Mouse (Mus musculus) adrenal gland, adult 8-10 months (tissue): ENCODE measurements around the gene Dock9. TPM values are rescaled to one million over a fixed set of nuclear protein-coding genes. Genes with fewer than 3 reads are reported as not detected.
"Not testable (repeated sequence)": the region's sequence is repeated elsewhere in the genome, so short reads cannot be mapped to it uniquely, and the experiment has no call there.

Experiments
- DNase-seq: peaks from one replicate; pipeline ENCODE4 v3.0.0; 2022
- total RNA-seq, 4 experiments: library from RNA; stranded (reverse); gene quantifications; 2 replicates each; pipeline ENCODE4 v1.2.4; 2022

Gene Dock9
- total RNA-seq, 4 experiments from 2014 or later: 26.1 to 41.7 (median 33.0) TPM

DNA sequence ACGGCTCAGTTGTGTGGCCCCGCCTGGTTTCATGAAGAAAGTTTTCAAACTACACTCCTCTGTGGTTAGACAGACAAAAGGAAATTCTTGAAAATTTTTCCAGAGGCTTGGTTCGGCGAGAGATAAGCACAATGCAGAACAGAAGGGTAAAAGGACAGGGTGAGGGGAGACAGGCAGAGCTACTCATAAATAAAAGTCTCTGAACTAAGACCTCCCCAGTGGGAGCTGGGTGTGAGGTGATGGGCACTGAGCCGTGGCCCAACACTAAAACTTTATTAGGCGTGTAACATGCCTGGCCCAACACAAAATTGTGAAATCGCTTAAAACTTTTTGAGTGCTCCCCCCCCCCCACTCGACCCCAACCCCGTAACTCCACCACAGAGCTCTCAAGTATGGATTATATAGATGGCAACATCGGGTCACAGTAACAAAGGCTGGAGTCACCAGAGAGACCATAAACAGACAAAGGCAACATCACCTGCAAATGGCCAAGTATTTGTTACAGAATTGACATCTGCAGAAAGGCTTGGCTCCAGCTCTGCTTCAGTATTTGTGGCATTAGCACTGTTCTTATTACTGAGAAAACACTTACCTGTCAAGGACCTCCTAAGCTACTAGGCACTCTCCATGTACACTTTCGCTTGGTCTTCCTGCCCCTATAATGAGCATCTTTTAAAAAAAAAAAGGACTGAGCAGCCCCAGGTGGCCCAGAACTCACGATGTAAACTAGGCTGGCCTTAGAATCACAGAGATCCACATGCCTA is 138.4 kb downstream of the Dock9 start:
- no peak for DNase-seq

DNA sequence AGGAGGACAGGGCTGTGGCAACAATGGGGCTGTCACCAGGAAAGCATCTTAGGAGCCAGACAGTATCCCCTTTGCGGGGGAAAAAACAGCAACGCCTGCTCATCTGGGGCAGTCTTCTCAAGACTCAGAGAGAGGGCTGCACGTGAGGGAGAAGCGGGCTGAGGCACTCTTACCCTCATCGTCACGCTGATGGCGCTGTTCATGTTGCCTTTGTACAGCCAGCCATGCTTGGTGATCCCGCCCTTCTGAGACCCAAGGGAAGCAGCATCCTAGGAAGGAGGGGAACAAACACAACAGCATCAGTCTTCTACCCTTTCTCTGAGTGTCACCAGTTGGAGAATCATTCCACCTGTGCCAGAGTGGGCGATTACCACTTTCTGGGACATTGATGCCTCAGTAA is 139.1 kb downstream of the Dock9 start:
- no peak for DNase-seq

DNA sequence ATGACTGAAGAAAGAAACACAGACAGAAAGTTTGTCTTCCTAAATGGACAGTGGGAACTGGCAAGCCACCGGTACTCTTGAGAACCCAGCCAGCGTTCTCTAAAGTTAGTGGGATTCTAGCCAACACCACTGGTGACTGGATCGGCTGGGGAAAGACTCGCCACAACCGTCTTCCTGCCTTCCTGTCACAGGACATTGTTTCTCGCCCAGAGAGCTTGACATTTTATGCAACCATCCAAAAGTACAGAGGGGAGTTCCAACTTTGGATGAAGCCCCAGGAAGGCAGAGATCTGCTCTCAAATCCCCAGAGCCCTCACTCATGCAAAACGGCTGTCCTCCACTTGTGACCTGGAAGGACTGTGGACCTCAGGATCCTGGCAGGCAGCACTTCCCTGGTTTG is 140.0 kb downstream of the Dock9 start:
- no peak for DNase-seq

DNA sequence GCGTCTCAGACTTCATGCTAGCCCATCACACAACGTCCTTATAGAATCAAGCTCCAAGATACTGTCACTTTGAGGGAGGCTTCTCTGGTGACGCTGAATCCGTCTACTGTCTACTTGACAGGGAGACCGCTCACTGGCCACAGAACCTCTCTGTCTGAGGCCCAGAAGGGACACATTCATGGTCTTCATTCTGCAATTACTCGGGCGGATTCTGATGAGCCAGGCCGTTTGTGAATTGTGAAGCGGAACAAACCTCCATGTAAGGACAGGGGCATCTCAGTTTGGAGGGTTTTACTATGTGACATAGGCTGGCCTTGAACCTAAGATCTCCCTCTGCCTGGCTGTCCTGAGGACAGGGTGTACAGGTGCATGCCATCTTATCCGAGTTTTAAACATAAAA is 140.7 kb downstream of the Dock9 start:
- no peak for DNase-seq

DNA sequence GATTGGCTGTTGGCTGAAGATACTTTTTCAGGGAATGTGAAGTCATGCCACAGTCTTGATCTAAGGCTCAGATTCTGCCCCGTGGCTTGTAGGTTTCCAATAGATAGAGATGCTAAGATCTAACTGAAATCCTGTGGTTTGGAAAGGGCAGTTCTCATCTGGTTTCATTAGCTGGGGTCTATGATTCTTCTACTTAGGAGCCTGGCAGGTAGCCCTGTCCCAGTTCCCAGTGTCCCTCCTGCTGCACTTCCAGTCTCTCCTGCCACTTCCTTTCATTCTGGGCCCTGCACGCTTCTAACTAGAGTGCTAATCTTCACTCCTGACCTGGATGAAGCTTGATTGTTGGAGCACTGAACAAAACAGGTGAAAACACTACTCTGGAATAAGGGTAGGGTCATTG is 142.7 kb downstream of the Dock9 start:
- DNase-seq: no peak

DNA sequence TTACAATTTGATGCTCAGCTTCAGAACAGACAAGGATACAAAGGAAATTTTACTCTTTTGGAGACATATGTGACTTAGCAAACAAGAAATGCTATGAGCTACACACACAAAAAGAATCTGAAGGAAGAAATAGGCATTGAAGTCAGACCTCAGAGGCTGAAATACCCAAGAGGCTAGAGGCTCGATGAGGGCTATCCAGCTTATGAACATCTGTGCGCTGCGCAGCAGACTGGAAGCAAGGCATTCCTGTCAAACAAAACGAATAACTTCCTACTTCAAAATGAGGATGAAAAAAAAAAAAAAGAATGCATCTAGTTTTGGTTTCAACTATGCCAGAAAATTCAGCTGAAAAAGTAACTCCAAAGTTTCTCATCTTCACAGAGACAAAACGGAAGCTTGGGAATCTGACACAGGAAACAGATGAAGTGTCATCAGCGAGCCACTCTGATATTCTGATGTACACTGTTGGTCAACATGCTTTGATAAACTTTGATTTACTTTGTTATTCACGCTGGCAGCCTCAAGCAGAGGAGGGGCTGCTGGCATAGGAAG is 143.1 kb downstream of the Dock9 start:
- DNase-seq: no peak

DNA sequence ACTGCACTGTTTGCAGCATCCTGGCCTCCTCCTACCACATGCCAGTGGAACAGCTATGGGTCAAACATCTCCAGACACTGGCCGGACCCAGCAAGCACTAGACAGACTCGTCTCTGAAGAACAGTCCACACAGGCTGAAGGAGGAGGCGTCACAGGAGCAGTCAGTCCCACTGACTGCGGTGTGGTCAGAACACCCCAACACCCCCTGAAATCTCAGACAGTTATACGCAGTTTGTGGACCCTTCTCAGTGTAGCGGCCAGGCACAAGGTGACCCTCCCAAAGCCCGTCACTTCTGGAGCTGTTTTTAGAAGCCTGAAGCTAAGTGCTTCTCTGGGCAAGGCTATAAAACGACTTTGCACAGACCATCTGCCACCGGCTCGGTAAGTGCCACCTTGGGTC is 143.9 kb downstream of the Dock9 start:
- DNase-seq: no peak

DNA sequence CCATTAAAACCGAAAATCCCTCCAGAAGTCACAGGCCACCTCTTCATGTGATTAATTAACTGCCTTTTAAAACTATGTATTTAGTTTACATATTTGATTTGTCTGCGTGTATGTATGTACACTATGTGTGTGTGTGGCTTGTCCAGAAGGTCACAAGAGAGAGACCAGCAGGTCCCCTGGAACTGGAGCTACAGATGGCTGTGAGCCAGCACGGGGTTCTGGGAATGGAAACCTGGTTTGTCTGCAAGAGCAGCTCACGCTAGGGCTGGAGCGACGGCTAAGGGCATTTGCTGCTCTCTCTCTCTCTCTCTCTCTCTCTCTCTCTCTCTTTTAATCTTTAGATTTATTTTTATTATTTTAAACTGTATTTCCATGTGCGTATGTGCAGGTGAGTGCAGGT is 144.4 kb downstream of the Dock9 start:
- no peak for DNase-seq

DNA sequence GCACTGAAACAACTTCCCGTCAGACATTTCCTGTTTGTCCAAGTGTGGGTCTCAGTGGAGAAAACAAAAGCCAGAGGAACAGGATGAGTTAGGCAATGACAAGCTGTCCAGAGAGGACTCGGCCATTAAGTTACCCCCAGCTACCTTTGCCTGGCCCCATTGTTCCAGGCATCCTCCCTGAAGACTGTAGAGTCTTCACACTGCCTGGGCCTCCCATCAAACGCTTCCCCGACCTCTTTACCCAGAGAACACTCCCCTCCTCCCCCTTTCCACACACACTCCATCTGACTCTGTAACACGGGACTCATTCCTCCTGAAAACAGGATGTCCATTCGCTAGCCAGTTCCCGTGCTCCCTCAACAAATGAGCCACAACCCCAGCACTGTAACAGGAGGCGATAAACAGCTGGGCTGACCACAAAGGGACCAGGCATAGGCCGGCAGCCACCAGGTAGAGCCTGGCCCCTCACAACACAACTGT is 149.0 kb downstream of the Dock9 start:
- no peak for DNase-seq

DNA sequence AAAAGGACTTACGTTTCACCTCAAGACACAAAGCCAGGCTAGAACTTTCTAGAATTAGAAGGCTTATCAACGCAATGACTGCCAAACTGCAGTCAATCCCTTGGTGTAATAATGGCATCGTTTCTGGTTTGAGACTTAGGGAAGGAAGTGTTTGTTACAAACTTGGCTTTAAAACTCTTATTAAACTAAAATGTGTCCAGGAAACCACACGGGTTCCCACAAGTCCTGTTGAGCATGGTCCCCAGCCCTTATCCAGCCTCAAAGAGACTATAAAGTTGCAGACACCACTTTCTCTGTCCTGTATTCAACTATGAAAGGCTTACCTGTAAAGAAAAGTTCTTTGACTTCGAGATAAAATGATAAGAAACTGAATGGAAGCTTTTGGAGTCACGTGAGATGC is 149.9 kb downstream of the Dock9 start:
- no peak for DNase-seq

DNA sequence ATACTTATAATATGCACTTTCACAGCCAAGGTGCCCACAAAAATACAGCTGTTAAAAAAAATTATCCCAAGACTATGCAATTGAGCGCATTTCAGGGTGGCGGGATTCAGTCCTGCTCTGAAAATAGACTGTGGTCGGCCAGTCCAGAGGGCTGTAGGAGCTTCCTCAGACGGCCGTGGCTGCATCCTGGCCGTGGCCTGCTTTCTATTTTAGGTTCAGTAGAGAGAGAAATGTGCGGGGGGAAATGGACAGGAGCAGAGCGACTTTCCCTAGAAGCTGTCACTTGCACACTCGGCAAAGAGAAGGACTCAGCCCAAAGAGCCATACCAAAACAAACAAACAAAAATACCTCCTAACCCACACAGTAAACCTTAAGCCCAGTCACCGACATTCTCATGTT is 151.0 kb downstream of the Dock9 start:
- DNase-seq: no peak

DNA sequence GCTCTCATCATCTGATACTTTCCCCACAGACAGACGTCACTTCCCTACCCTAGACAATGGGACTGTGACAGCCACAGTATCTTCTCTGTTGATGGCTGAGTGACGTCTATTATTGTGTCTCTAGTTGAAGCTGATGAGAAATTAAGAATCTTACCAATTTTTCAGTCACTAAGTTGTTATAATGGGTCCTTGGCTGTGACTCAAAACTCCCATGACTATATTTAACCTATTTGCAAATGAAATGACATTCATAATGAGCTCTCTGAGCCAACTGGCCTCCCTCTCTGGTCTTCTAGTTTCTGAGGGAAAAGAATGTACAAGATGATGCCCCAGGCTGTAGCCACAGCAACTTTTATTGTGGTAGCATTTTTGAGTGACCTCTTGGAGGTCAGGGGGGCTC is 153.3 kb downstream of the Dock9 start:
- DNase-seq: no peak

DNA sequence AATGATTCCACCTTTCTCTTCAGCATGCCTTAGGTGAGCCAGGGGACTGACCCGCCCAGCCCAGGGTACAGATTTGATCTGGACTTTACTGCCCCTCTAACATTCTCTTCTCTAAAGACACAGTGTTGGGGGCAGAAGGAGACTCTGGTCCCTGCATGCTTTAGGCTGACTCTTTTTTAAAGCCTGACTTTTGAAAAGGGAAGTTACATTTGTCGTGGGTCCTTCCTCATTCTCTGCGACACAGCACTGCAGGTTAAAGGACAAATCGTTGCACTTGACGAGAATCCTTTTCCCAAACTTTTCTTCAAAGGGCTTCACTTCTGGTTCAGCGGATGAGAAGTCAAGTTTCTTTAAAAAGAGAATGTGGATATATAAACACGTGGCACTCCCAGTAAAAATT is 156.4 kb downstream of the Dock9 start:
- no peak for DNase-seq

DNA sequence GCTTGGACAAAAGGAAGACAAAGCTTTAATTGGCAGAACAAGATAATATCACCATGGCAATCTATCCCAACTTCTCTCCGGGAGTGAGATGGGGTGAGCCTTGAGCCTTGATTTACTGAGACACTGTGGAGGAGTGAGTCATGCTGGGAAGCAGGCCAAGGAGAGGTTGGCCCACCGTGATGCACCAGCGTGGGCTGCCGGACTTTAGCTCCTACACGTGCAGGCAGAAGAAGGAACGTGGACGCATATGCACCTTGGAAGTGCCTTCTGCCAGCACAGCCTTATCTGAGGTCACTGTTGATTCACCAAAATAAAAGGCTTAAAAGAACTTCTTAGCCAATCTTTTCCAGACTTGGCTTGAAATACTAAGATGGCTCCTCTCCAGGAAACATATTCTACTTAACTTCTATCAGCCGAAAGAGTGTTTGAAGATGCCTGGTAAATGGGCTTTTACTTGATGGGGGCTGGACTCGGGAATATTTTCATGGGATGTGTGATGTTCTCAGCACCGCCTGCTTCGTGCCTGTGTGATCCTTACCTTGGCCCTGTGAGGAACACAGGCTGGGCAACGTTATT is 160.6 kb downstream of the Dock9 start:
- DNase-seq: peak; percentile 79

DNA sequence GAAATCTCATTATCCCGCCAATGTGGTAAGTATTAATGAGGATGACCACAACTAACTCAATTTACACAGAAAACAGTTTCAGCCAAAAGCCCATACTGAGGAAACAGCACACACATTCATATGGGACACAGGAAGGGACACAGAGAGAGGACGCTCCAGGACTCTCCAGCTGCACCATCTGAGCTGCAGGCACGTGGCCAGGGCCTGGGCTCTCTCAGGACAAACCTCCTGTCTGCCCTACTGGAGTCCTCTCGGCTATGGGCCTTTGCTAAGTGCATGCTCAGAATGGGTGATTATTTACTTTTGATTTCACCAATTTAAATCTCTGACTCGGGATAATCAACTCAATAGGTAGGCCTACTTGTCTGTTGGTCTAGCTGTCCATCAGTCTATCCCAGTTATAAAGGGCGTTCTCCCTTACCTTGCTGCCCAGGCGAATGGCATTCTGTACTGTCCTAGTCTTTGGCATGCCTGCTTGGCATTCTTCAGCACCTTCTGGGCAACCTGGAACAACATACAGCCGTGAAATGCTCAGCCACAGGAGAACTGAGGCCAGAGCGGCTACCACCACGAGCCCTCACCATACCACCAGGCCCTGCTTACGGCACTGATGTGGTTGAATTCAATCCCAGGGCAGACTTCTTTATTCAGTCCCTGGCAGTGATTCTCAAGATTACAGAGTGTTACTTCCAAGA is 162.8 kb downstream of the Dock9 start:
- no peak for DNase-seq

DNA sequence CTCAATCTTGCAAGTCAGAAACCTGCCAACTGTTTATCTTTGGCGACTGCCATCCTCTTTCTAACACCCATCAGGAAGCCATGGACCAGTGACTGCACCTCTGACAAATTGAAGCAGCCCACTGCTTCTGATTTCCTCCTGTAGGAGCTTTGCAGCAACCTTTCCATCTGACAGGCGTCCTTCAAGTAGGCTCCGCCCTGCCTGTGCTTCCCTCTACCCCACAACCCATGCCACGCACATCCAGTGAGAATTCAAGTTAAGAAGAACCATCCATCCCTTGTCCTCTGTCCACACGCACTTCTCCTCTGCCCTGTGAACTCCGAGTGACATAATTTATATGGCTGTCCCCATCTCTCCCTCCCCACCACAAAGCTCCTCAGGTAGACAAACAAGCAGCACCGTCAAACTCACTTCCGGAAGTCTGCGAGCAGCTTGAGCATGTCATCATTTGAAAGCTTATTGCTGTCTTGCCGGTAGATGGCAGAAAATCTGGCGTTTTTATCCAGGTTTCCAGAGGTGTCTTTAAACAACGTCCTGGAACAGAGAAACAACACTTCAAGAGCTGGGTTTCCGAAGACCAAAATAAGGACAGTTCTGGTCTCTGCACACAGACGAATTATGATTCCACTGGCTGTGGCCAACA is 163.4 kb downstream of the Dock9 start:
- no peak for DNase-seq

DNA sequence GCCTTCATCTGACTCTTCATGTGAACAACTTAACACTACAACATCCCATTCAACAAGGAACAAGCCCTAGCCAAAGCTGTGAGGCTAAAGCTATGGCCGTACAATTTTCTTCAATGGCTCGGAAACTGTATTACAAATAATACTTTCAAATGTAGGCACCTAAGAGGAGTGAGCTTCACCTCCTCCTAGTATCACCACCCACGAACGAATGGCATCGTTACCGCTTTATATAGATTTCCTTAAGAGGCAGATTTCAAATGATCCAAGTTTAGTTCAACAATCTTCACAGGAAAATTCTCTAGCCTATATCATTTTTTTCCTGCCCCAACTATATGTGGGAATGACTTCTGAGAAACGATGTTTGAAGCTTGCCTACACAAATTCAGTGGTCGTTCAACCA is 165.7 kb downstream of the Dock9 start:
- DNase-seq: no peak

DNA sequence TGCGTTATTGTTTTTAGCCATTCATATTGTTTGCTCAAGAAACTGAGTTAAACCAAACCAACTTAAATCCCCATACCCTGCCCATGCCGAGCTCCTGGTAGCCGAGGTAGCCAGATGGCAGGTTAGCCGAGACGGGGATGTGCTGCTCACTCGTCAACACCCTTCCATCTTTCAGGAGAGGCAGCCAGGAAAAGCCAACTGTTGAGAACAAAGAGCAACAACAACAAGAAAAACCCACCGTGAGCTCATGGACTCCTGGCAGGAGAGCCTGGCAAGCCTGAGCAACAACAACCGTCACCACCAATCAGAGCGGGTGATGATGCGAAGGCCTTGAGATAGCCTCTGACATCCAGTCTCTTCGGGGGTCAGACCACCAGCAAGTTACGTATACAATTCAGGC is 170.9 kb downstream of the Dock9 start:
- no peak for DNase-seq

DNA sequence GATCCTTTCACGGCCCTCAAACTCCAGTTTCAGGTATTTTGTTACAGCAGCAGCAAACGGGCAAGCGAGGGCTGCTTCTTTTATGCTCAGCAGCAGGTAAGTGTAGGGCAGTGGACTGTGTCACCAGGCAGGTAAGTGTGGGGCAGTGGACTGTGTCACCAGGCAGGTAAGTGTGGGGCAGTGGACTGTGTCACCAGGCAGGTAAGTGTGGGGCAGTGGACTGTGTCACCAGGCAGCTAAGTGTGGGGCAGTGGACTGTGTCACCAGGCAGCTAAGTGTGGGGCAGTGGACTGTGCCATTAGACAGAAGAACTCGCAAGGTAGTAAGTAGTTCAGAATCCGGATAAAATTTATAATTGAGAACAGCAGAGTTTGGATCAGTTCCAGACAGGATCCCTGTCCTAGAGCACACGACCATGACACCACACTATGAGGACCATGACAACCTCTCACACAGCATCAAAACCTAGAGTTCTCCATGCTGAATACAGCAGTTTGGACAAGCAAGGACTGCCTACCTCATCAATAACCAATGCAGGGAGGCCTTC is 173.6 kb downstream of the Dock9 start:
- DNase-seq: not testable (repeated sequence)

DNA sequence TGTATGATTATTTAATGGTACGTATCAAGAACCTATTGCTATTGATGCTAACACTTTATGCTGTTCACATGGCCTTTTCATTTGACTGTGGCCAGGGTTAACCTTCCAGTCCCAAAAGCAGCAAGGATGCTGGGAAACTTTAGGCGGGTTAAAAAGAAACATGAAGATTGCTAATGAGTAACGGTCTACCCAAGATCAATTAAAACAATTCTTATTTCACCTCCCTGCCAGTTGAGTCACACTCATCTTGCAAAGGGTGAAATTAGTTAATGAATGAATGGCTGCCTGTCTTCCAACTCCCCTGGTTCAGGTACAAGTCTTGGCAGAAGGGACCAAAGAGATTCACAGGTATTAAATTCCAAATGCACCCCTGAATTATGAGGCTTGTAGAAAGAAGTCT is 175.8 kb downstream of the Dock9 start:
- no peak for DNase-seq

DNA sequence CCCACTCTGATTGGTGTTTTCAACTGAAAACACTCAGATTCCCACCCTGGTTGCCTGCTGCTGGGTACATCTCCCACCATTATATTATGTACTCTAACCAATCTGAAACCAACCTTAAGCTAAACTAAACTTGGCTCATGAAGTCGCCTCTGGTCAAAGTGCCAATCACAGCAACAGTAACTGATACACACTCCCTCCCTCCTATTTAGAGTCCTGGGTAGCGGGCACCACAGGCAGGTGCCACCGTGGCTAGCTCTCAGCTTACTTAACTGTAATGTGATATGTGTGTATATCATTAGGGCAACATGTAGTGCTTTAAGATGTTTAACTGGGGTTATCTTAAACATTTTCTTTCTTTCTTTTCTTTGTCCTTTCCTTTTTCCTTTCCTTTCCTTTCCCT is 177.1 kb downstream of the Dock9 start:
- no peak for DNase-seq

DNA sequence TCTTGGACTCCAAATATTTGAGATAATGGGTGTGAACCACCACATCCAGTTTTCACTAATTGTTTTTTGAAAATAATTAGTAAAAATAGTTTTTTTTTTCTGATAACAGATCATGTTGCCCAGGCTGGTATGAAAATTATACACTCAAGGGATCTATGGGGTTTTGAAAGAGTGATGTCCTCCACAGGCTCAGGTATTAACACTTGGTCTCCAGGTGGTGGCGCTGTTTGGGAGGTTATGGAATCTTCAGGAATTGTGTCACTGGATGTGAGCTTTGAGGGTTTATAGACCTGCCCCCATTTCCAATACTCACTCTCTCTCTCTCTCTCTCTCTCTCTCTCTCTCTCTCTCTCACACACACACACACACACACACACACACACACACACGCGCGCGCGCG is 177.5 kb downstream of the Dock9 start:
- DNase-seq: no peak
